Mouse (Mus musculus) heart, embryonic 11.5 days (tissue): ENCODE data around the gene Odf3. TPM values are rescaled to one million over a fixed set of nuclear protein-coding genes. Genes with fewer than 3 reads are reported as not detected.

Source experiments
- polyA plus RNA-seq: library from polyadenylated mRNA; unstranded; fragments of >200 nt; fragmentation: Nextera tagmentation; extraction: Ambion mirVana; gene quantifications from 2 replicates; pipeline ENCODE4 v1.2.1, GENCODE M21; 2014

The Odf3 gene
- polyA plus RNA-seq, 1 experiment from 2014 or later: not detected

Other genes with a start within 250 kb of the Odf3 start
- not detected in 2 replicates for gene Olfr46, start 246.5 kb upstream of the Odf3 start, polyA plus RNA-seq
- gene Olfr61, start 218.8 kb upstream of the Odf3 start, polyA plus RNA-seq: not detected in 2 replicates
- not detected in 2 replicates for gene Olfr53, start 201.4 kb upstream of the Odf3 start, polyA plus RNA-seq
- not detected in 2 replicates for gene Olfr539, start 187.9 kb upstream of the Odf3 start, polyA plus RNA-seq
- gene Olfr45, start 165.9 kb upstream of the Odf3 start, polyA plus RNA-seq: not detected in 2 replicates
- gene Olfr541, start 150.5 kb upstream of the Odf3 start, polyA plus RNA-seq: not detected in 2 replicates
- not detected in 2 replicates for gene Cyp2e1, start 84.1 kb upstream of the Odf3 start, polyA plus RNA-seq
- 0.25 and 0.70 TPM in 2 replicates for gene Syce1, start 60.0 kb upstream of the Odf3 start, polyA plus RNA-seq
- gene Zfp941, start 25.6 kb upstream of the Odf3 start, polyA plus RNA-seq: 0.93 and 1.0 TPM in 2 replicates
- not detected in 2 replicates for gene Urah, start 12.8 kb upstream of the Odf3 start, polyA plus RNA-seq
- gene Scgb1c1, start 2.3 kb upstream of the Odf3 start, polyA plus RNA-seq: not detected in 2 replicates
- not detected in 2 replicates for gene Gm45785, start 8.5 kb downstream of the Odf3 start, polyA plus RNA-seq
- 38.9 and 47.8 TPM in 2 replicates for gene Ric8a, start 9.2 kb downstream of the Odf3 start, polyA plus RNA-seq
- 29.4 and 30.8 TPM in 2 replicates for gene Bet1l, start 9.8 kb downstream of the Odf3 start, polyA plus RNA-seq
- gene Psmd13, start 34.2 kb downstream of the Odf3 start, polyA plus RNA-seq: 102 and 139 TPM in 2 replicates
- gene Sirt3, start 34.5 kb downstream of the Odf3 start, polyA plus RNA-seq: 31.9 and 34.8 TPM in 2 replicates
- gene Cox8b, start 52.6 kb downstream of the Odf3 start, polyA plus RNA-seq: 69.2 and 75.4 TPM in 2 replicates
- not detected in 2 replicates for gene Nlrp6, start 73.1 kb downstream of the Odf3 start, polyA plus RNA-seq
- gene Pgghg, start 93.6 kb downstream of the Odf3 start, polyA plus RNA-seq: 11.1 and 12.0 TPM in 2 replicates
- 0.34 TPM in 1 of 2 replicates, not detected in the other for gene Ifitm5, start 102.5 kb downstream of the Odf3 start, polyA plus RNA-seq
- 0.46 TPM in 1 of 2 replicates, not detected in the other for gene Gm45717, start 108.1 kb downstream of the Odf3 start, polyA plus RNA-seq
- gene Ifitm2, start 108.2 kb downstream of the Odf3 start, polyA plus RNA-seq: 420 and 429 TPM in 2 replicates
- 4.8 and 7.6 TPM in 2 replicates for gene Ifitm1, start 119.4 kb downstream of the Odf3 start, polyA plus RNA-seq
- gene Ifitm3, start 163.0 kb downstream of the Odf3 start, polyA plus RNA-seq: 32.5 and 36.2 TPM in 2 replicates
- 0.26 TPM in 1 of 2 replicates, not detected in the other for gene Ifitm6, start 170.1 kb downstream of the Odf3 start, polyA plus RNA-seq
- gene Gm17387, start 181.3 kb downstream of the Odf3 start, polyA plus RNA-seq: not detected in 2 replicates
- gene B4galnt4, start 213.3 kb downstream of the Odf3 start, polyA plus RNA-seq: 1.4 and 2.6 TPM in 2 replicates
- 0.67 and 0.68 TPM in 2 replicates for gene Pkp3, start 230.4 kb downstream of the Odf3 start, polyA plus RNA-seq